Mouse (Mus musculus) midbrain, embryonic 14.5 days (tissue): Measurements from ENCODE around the gene Slitrk3. TPM values are rescaled to one million over a fixed set of nuclear protein-coding genes. Genes with fewer than 3 reads are reported as not detected.
"Not testable (repeated sequence)": the region's sequence is repeated elsewhere in the genome, so short reads cannot be mapped to it uniquely, and the experiment has no call there.

ENCODE experiments used
- ATAC-seq: fragments of 200-750 bp; cut with Nextera tagmentation; 2 replicates; pipeline ENCODE4 v1.8.0; 2017; ENCODE audit warnings: moderate number of reproducible peaks, moderate library complexity; ENCODE audit not compliant: low FRiP score, low TSS enrichment
- DNase-seq: peaks from one replicate; pipeline ENCODE4 v3.0.0-alpha.2; 2015
- H3K27ac ChIP-seq: fragments of 300-500 bp; sonication (generic); replicated peaks from 2 replicates; pipeline ENCODE4 v1.5.1; 2014; ENCODE audit warnings: mild to moderate bottlenecking, low read depth, low read length, moderate library complexity
- H3K27me3 ChIP-seq: fragments of 300-500 bp; sonication (generic); 2 replicates; pipeline ENCODE4 v1.6.1; 2014; ENCODE audit warnings: low read length, control low read depth, mixed read lengths; ENCODE audit not compliant: control insufficient read depth, insufficient read depth
- H3K36me3 ChIP-seq: fragments of 300-500 bp; sonication (generic); 2 replicates; pipeline ENCODE4 v1.6.1; 2014; ENCODE audit warnings: low read length, control low read depth; ENCODE audit not compliant: control insufficient read depth, insufficient read depth
- H3K4me1 ChIP-seq: fragments of 300-500 bp; sonication (generic); 2 replicates; pipeline ENCODE4 v1.6.1; 2014; ENCODE audit warnings: mild to moderate bottlenecking, antibody characterized with exemption, low read length, control low read depth; ENCODE audit not compliant: control insufficient read depth, insufficient read depth
- H3K4me2 ChIP-seq: fragments of 300-500 bp; sonication (generic); 2 replicates; pipeline ENCODE4 v1.6.1; 2014; ENCODE audit warnings: mild to moderate bottlenecking, low read length, moderate library complexity
- H3K4me3 ChIP-seq: fragments of 300-500 bp; sonication (generic); replicated peaks from 2 replicates; pipeline ENCODE4 v1.5.1; 2014; ENCODE audit warnings: low read depth, low read length
- H3K9ac ChIP-seq: fragments of 300-500 bp; sonication (generic); replicated peaks from 2 replicates; pipeline ENCODE4 v1.6.1; 2014; ENCODE audit warnings: mild to moderate bottlenecking, low read length, moderate library complexity
- H3K9me3 ChIP-seq: fragments of 300-500 bp; sonication (generic); 2 replicates; pipeline ENCODE4 v1.6.1; 2016; ENCODE audit warnings: low read length, control low read depth, mixed read lengths; ENCODE audit not compliant: control insufficient read depth
- WGBS: fragments of 180-500 bp; shearing (Covaris S2); extraction: QIAGEN DNeasy Blood & Tissue Kit; methylation state at CpG from one replicate; pipeline ENCODE4 v1.1.7; 2014; 5-methylcytosine and 5-hydroxymethylcytosine counted together
- polyA plus RNA-seq: library from polyadenylated mRNA; unstranded; fragments of >200 nt; fragmentation: Nextera tagmentation; extraction: Ambion mirVana; gene quantifications from 2 replicates; pipeline ENCODE4 v1.2.1, GENCODE M21; 2014

Gene Slitrk3
- 9.6 and 11.5 TPM in 2 replicates for polyA plus RNA-seq

- DNase-seq, result peak; percentile 83
- ATAC-seq, result peak; percentile 75
- Histone ChIP-seq H3K4me3 (peak within 1 kb of the TSS; percentile 68), H3K4me2 (peak within 1 kb of the TSS; percentile 79), H3K9me3 (no peaks in the 10 kb centered on the region), H3K27ac (peak within 1 kb of the TSS; percentile 87), H3K4me1 (peaks cover 15% of the 10 kb centered on the region), H3K36me3 (no peaks in the 10 kb centered on the region), H3K9ac (peak within 1 kb of the TSS; percentile 80), H3K27me3 (0 out of 2 replicates have a peak, but pooled peaks cover 4% of the 10 kb centered on the region)
- WGBS, result under 1% methylated on average over 44 of the region's 44 CpGs
Measured at GRCm38 (mm10) chr3:73057197-73057811, at the start of gene Slitrk3. TSS of gene Slitrk3 (minus strand) at chr3:73057803.

- not testable (repeated sequence) for H3K4me2 ChIP-seq, H3K27ac ChIP-seq, H3K9ac ChIP-seq, H3K4me1 ChIP-seq, H3K9me3 ChIP-seq, ATAC-seq, H3K4me3 ChIP-seq, H3K36me3 ChIP-seq, H3K27me3 ChIP-seq, DNase-seq
- WGBS, result 98% methylated on average over 2 of the region's 2 CpGs
Measured at GRCm38 (mm10) chr3:73094445-73094844, 36.8 kb upstream of the Slitrk3 start.

GRCm38 (mm10) chr3:73084620-73085019, 27.0 kb upstream of the Slitrk3 start:
- no peaks in the 10 kb centered on the region for H3K27me3 ChIP-seq
- H3K9ac ChIP-seq, result no peak overlapping the region
- 65% methylated on average over 5 of the region's 5 CpGs for WGBS
- H3K9me3 ChIP-seq, result no peaks in the 10 kb centered on the region
- H3K4me2 ChIP-seq, result no peak overlapping the region
- no peak overlapping the region for H3K27ac ChIP-seq
- no peak overlapping the region for H3K4me3 ChIP-seq
- no peaks in the 10 kb centered on the region for H3K4me1 ChIP-seq
- DNase-seq (no peak), ATAC-seq (no peak)
- H3K36me3 ChIP-seq, result no peaks in the 10 kb centered on the region

GRCm38 (mm10) chr3:73065823-73066755, 8.5 kb upstream of the Slitrk3 start:
- H3K36me3 ChIP-seq, result no peaks in the 10 kb centered on the region
- peak; percentile 90 for DNase-seq
- peak overlapping the region; percentile 58 for H3K27ac ChIP-seq
- peak overlapping the region; percentile 54 for H3K4me2 ChIP-seq
- peak; percentile 87 for ATAC-seq
- H3K9ac ChIP-seq, result peak overlapping the region; percentile 48
- peak overlapping the region; percentile 39 for H3K4me3 ChIP-seq
- no peaks in the 10 kb centered on the region for H3K9me3 ChIP-seq
- no peaks in the 10 kb centered on the region for H3K27me3 ChIP-seq
- 10% methylated on average over 20 of the region's 20 CpGs for WGBS
- no peaks in the 10 kb centered on the region for H3K4me1 ChIP-seq

- 0 out of 2 replicates have a peak overlapping the region, but pooled peaks have one; percentile 7 for H3K9ac ChIP-seq
- WGBS, result 22% methylated on average over 4 of the region's 4 CpGs
- peak overlapping the region; percentile 68 for H3K4me3 ChIP-seq
- peak; percentile 25 for DNase-seq
- H3K9me3 ChIP-seq, result no peaks in the 10 kb centered on the region
- H3K27me3 ChIP-seq, result 0 out of 2 replicates have a peak, but pooled peaks cover 4% of the 10 kb centered on the region
- no peaks in the 10 kb centered on the region for H3K36me3 ChIP-seq
- H3K4me2 ChIP-seq, result peak overlapping the region; percentile 79
- H3K27ac ChIP-seq, result no peak overlapping the region
- H3K4me1 ChIP-seq, result peaks cover 15% of the 10 kb centered on the region
- ATAC-seq, result no peak
Measured at GRCm38 (mm10) chr3:73058190-73058589, 587 bp upstream of the Slitrk3 start.

- Histone ChIP-seq H3K27me3 (0 out of 2 replicates have a peak, but pooled peaks cover 4% of the 10 kb centered on the region), H3K4me3 (peak overlapping the region; percentile 68), H3K27ac (peak overlapping the region; percentile 87), H3K9me3 (no peaks in the 10 kb centered on the region), H3K4me1 (peaks cover 15% of the 10 kb centered on the region), H3K4me2 (peak overlapping the region; percentile 79), H3K36me3 (no peaks in the 10 kb centered on the region), H3K9ac (peak overlapping the region; percentile 80)
- ATAC-seq, result peak; percentile 44
- under 1% methylated on average over 32 of the region's 32 CpGs for WGBS
- peak; percentile 74 for DNase-seq
Measured at GRCm38 (mm10) chr3:73056492-73057196, 959 bp downstream of the Slitrk3 start.

- H3K4me2 ChIP-seq, result peak overlapping the region; percentile 79
Measured at GRCm38 (mm10) chr3:73056044-73056438, 1.6 kb downstream of the Slitrk3 start.

GRCm38 (mm10) chr3:73055399-73056043, 2.1 kb downstream of the Slitrk3 start:
- H3K36me3 ChIP-seq, result 0 out of 2 replicates have a peak, but pooled peaks cover 5% of the 10 kb centered on the region
- peak overlapping the region; percentile 32; the same call in 1 of the 2 replicates for H3K27ac ChIP-seq
- peak overlapping the region; percentile 79 for H3K4me2 ChIP-seq
- peaks cover 17% of the 10 kb centered on the region for H3K4me1 ChIP-seq
- DNase-seq, result peak; percentile 41
- H3K9ac ChIP-seq, result peak overlapping the region; percentile 60
- 0 out of 2 replicates have a peak, but pooled peaks cover 4% of the 10 kb centered on the region for H3K27me3 ChIP-seq
- ATAC-seq, result no peak
- WGBS, result 34% methylated on average over 7 of the region's 7 CpGs
- no peaks in the 10 kb centered on the region for H3K9me3 ChIP-seq
- peak overlapping the region; percentile 68 for H3K4me3 ChIP-seq

More at GRCm38 (mm10) chr3:73056044-73056438, 1.6 kb downstream of the Slitrk3 start:
- Histone ChIP-seq H3K4me1 (peaks cover 17% of the 10 kb centered on the region), H3K4me3 (peak overlapping the region; percentile 68), H3K27ac (no peak overlapping the region), H3K9me3 (no peaks in the 10 kb centered on the region), H3K9ac (peak overlapping the region; percentile 80; the same call in 1 of the 2 replicates), H3K36me3 (0 out of 2 replicates have a peak, but pooled peaks cover under 1% of the 10 kb centered on the region), H3K27me3 (0 out of 2 replicates have a peak, but pooled peaks cover 4% of the 10 kb centered on the region)
- 32% methylated on average over 5 of the region's 5 CpGs for WGBS
- peak; percentile 68 for DNase-seq
- ATAC-seq, result no peak
